Mouse (Mus musculus): ENCODE results near the gene Dnaic1.

DNA sequence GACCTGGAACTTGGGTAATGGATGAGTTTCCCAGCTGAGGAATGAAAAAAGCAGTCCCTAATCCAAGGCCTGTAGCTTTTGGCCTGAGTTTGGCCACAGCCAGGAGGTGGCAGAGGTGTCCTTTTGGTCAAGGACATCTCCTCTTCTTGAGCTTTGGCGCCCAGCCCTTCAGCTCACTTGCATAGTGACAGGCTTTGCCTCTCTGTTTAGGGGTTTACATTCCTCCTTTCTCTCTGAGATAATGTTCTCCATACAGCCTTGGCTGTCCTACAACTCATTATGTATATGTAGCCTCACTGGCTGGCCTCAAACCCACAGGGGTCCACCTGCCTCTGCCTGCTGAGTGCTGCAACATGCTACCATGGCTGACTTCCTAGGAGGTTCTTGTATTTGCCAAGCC lies 22.5 kb upstream of the Dnaic1 start:
- TF ChIP-seq POLR2A (IDR thresholded peaks at IDR 0.05; ENCODE audit: low read depth, low read length) (no peak), MAX (IDR thresholded peaks at IDR 0.05; ENCODE audit: low read length) (no peak), KAT2A (IDR thresholded peaks at IDR 0.05; ENCODE audit: insufficient replicate concordance, low read length) (no peak), CTCF (conservative IDR thresholded peaks at IDR 0.05 in 1 of 2, IDR thresholded peaks at IDR 0.05 in 1 of 2; ENCODE audit: low read depth in 2 of 2, low read length in 2 of 2) (no peak), USF1 (IDR thresholded peaks at IDR 0.05; ENCODE audit: low read depth, low read length) (no peak), TCF12 (IDR thresholded peaks at IDR 0.05; ENCODE audit: low read depth, low read length) (no peak), MEF2A (IDR thresholded peaks at IDR 0.05; ENCODE audit: borderline replicate concordance, low read depth, low read length) (no peak), ETS1 (conservative IDR thresholded peaks at IDR 0.05; ENCODE audit: low read depth, low read length) (no peak), ZKSCAN1 (IDR thresholded peaks at IDR 0.05; ENCODE audit: borderline replicate concordance, low read depth, low read length) (no peak), BHLHE40 (IDR thresholded peaks at IDR 0.05; ENCODE audit: low read depth, low read length) (no peak), NRF1 (IDR thresholded peaks at IDR 0.05; ENCODE audit: low read depth, low read length) (no peak), ZMIZ1 (IDR thresholded peaks at IDR 0.05; ENCODE audit: low read depth, low read length) (no peak)

All from CH12.LX (cell line).